Mouse (Mus musculus): ENCODE measurements around the gene Sdk1.

DNA sequence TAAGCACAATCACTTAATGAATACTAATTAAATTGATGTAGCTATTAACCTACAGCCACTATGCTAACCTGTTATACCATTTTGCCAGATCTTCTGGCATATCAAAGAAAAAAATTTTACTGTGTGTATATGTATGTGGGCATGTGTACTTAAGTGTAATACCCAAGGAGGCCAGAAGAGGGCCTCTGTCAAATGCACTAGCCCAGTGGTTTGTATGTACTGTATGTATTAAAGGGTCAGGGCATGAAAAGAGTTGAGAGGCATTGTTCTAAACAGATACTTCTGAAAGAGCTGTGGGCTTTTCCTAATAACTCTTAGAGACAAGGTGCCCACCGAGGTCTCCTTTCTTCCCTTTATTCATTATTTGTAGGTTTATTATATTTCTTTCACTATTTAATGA lies 759.0 kb downstream of the Sdk1 start:
- TF ChIP-seq POLR2A (IDR thresholded peaks at IDR 0.05; ENCODE audit: insufficient read depth, low read length) (no peak), CTCF (IDR thresholded peaks at IDR 0.05; ENCODE audit: low read depth, low read length) (no peak), EP300 (IDR thresholded peaks at IDR 0.05; ENCODE audit: insufficient read depth, low read depth, low read length) (no peak)
